Mouse (Mus musculus) G1E (cell line): ENCODE data around the gene Rhpn2. TPM values are rescaled to one million over a fixed set of nuclear protein-coding genes. Genes with fewer than 3 reads are reported as not detected.

Experiments
- ATAC-seq: 2 replicates; pipeline ENCODE4 v1.8.0; 2016; ENCODE audit warnings: mild to moderate bottlenecking; ENCODE audit not compliant: insufficient number of reproducible peaks, poor library complexity, low FRiP score, severe bottlenecking; ENCODE audit errors: extremely low read depth
- DNase-seq: peaks from one replicate; pipeline ENCODE4 v3.0.0; 2012; ENCODE audit warnings: low spot score
- H3K27me3 ChIP-seq: 2 replicates; pipeline ENCODE4 v1.6.1; 2012; ENCODE audit warnings: mild to moderate bottlenecking, low read length, inconsistent platforms; ENCODE audit not compliant: insufficient read depth
- H3K36me3 ChIP-seq: replicated peaks from 2 replicates; pipeline ENCODE3; 2012; ENCODE audit warnings: mild to moderate bottlenecking, inconsistent platforms
- H3K4me1 ChIP-seq: 2 replicates; pipeline ENCODE4 v1.6.1; 2012; ENCODE audit warnings: low read depth, low read length, inconsistent platforms, mixed read lengths; ENCODE audit not compliant: insufficient read depth
- H3K4me3 ChIP-seq: 2 replicates; pipeline ENCODE4 v1.5.1; 2012; ENCODE audit warnings: low read depth, mild to moderate bottlenecking, inconsistent platforms, low read length, moderate library complexity, mixed read lengths
- H3K9me3 ChIP-seq: replicated peaks from 2 replicates; pipeline ENCODE4 v1.6.1; 2012; ENCODE audit warnings: inconsistent platforms
- CTCF ChIP-seq: IDR thresholded peaks from 2 replicates; pipeline ENCODE4 v1.5.1; 2012; ENCODE audit warnings: low read depth, low read length, inconsistent platforms, mixed read lengths
- GATA1 ChIP-seq: IDR thresholded peaks from 2 replicates; pipeline ENCODE4 v1.6.1; 2012; ENCODE audit warnings: borderline replicate concordance, low read length, inconsistent platforms, mixed read lengths
- GATA2 ChIP-seq: IDR thresholded peaks from 2 replicates; pipeline ENCODE4 v1.6.1; 2012; ENCODE audit warnings: low read depth, low read length, inconsistent platforms, borderline replicate concordance
- POLR2AphosphoS5 ChIP-seq: IDR thresholded peaks from 2 replicates; pipeline ENCODE4 v1.6.1; 2012; ENCODE audit warnings: low read depth, low read length, inconsistent platforms; ENCODE audit not compliant: insufficient replicate concordance
- TAL1 ChIP-seq: conservative IDR thresholded peaks from 2 replicates; pipeline ENCODE4 v1.6.1; 2012; ENCODE audit warnings: low read depth, low read length, inconsistent platforms, mixed read lengths
- polyA plus RNA-seq: library from polyadenylated mRNA; stranded (reverse); fragments of >175 nt; gene quantifications from 2 replicates; pipeline ENCODE4 v1.2.3, GENCODE M21; 2012
- total RNA-seq, 2 experiments: library from RNA; stranded (forward) in 1 of 2; stranded (reverse) in 1 of 2; fragments of 200-1000 nt in 1 of 2; fragments of >200 nt in 1 of 2; fragmentation: Nextera tagmentation in 1 of 2; gene quantifications; 2 replicates each; pipeline ENCODE4 v1.2.3; 2014 to 2017

Rhpn2 gene
- total and polyA plus RNA-seq, 3 experiments: 0.05 to 0.66 (median 0.38) TPM

- Histone ChIP-seq H3K4me3 (no peak overlapping the region), H3K4me1 (no peaks in the 10 kb centered on the region), H3K36me3 (no peaks in the 10 kb centered on the region), H3K9me3 (no peaks in the 10 kb centered on the region), H3K27me3 (peaks cover 8% of the 10 kb centered on the region)
- ATAC-seq (no peak), DNase-seq (no peak)
- TF ChIP-seq GATA1 (no peak), GATA2 (no peak), POLR2AphosphoS5 (no peak), TAL1 (no peak), CTCF (no peak)
Measured at GRCm38 (mm10) chr7:35373146-35373989, 39.4 kb downstream of the Rhpn2 start.

- H3K4me3 ChIP-seq: no peak overlapping the region
- no peaks in the 10 kb centered on the region for H3K4me1 ChIP-seq
- no peak for DNase-seq
- no peaks in the 10 kb centered on the region for H3K9me3 ChIP-seq
- no peaks in the 10 kb centered on the region for H3K36me3 ChIP-seq
- H3K27me3 ChIP-seq: peaks cover 13% of the 10 kb centered on the region
- ATAC-seq: no peak
- TF ChIP-seq GATA1: no peak
- no peak for TF ChIP-seq POLR2AphosphoS5
- no peak for TF ChIP-seq TAL1
- TF ChIP-seq GATA2: no peak
- no peak for TF ChIP-seq CTCF
Measured at GRCm38 (mm10) chr7:35374265-35374664, 40.3 kb downstream of the Rhpn2 start.

GRCm38 (mm10) chr7:35376623-35377022, 42.7 kb downstream of the Rhpn2 start:
- DNase-seq: no peak
- H3K36me3 ChIP-seq: no peaks in the 10 kb centered on the region
- no peak for ATAC-seq
- peaks cover 13% of the 10 kb centered on the region for H3K27me3 ChIP-seq
- H3K4me1 ChIP-seq: peaks cover 15% of the 10 kb centered on the region; the same call in 1 of the 2 replicates
- H3K9me3 ChIP-seq: no peaks in the 10 kb centered on the region
- TF ChIP-seq CTCF (no peak), TAL1 (no peak), GATA2 (no peak), GATA1 (no peak), POLR2AphosphoS5 (no peak)
- no peak overlapping the region for H3K4me3 ChIP-seq

GRCm38 (mm10) chr7:35379492-35380119, 45.6 kb downstream of the Rhpn2 start:
- Histone ChIP-seq H3K9me3 (no peaks in the 10 kb centered on the region), H3K4me3 (no peak overlapping the region; the same call in 1 of the 2 replicates), H3K36me3 (no peaks in the 10 kb centered on the region), H3K4me1 (peaks cover 28% of the 10 kb centered on the region), H3K27me3 (peaks cover 8% of the 10 kb centered on the region; the same call in 1 of the 2 replicates)
- ATAC-seq (no peak), DNase-seq (no peak)
- TF ChIP-seq GATA2 (no peak), CTCF (no peak), GATA1 (no peak), POLR2AphosphoS5 (no peak), TAL1 (no peak)

- no peak overlapping the region for H3K4me3 ChIP-seq
- no peak for DNase-seq
- TF ChIP-seq POLR2AphosphoS5: no peak
- TF ChIP-seq GATA2: no peak
- TF ChIP-seq TAL1: no peak
- no peak for TF ChIP-seq GATA1
- TF ChIP-seq CTCF: no peak
Measured at GRCm38 (mm10) chr7:35380351-35380750, 46.4 kb downstream of the Rhpn2 start.

GRCm38 (mm10) chr7:35381861-35382260, 47.9 kb downstream of the Rhpn2 start:
- H3K4me1 ChIP-seq: peaks cover 28% of the 10 kb centered on the region
- no peaks in the 10 kb centered on the region for H3K9me3 ChIP-seq
- DNase-seq: no peak
- peaks cover 8% of the 10 kb centered on the region; the same call in 1 of the 2 replicates for H3K27me3 ChIP-seq
- TF ChIP-seq GATA2 (no peak), TAL1 (no peak), POLR2AphosphoS5 (no peak), CTCF (no peak), GATA1 (no peak)
- H3K36me3 ChIP-seq: no peaks in the 10 kb centered on the region
- no peak for ATAC-seq
- H3K4me3 ChIP-seq: no peak overlapping the region

More at GRCm38 (mm10) chr7:35380351-35380750, 46.4 kb downstream of the Rhpn2 start:
- Histone ChIP-seq H3K9me3 (no peaks in the 10 kb centered on the region), H3K36me3 (no peaks in the 10 kb centered on the region), H3K27me3 (peaks cover 10% of the 10 kb centered on the region; the same call in 1 of the 2 replicates), H3K4me1 (peaks cover 28% of the 10 kb centered on the region)
- ATAC-seq: no peak
